Mouse (Mus musculus) midbrain, postnatal 0 days (tissue): ENCODE measurements at regions not wholly inside any gene's neighbourhood (a gene's known extent, or its start where the extent isn't known, plus 50 kb on each side); places are given as distances from the start of the nearest gene placed in this dataset.

Experiments used
- ATAC-seq: fragments of 200-750 bp; cut with Nextera tagmentation; 2 replicates; pipeline ENCODE4 v1.8.0; 2017; ENCODE audit warnings: moderate number of reproducible peaks, mild to moderate bottlenecking, moderate TSS enrichment, moderate library complexity; ENCODE audit not compliant: low FRiP score
- DNase-seq: peaks from one replicate; pipeline ENCODE4 v3.0.0-alpha.2; 2015; ENCODE audit warnings: low spot score
- H3K27ac ChIP-seq: fragments of 300-500 bp; sonication (generic); 2 replicates; pipeline ENCODE4 v1.5.1; 2014; ENCODE audit warnings: low read depth, mild to moderate bottlenecking, low read length, mixed read lengths
- H3K27me3 ChIP-seq: fragments of 300-500 bp; sonication (generic); 2 replicates; pipeline ENCODE4 v1.6.1; 2014; ENCODE audit warnings: low read length, control low read depth, mixed read lengths; ENCODE audit not compliant: insufficient read depth
- H3K36me3 ChIP-seq: fragments of 300-500 bp; sonication (generic); 2 replicates; pipeline ENCODE4 v1.6.1; 2014; ENCODE audit warnings: low read length, control low read depth, mixed read lengths; ENCODE audit not compliant: insufficient read depth
- H3K4me1 ChIP-seq: fragments of 300-500 bp; sonication (generic); 2 replicates; pipeline ENCODE4 v1.6.1; 2014; ENCODE audit warnings: mild to moderate bottlenecking, control low read depth, antibody characterized with exemption, low read length, mixed read lengths; ENCODE audit not compliant: insufficient read depth
- H3K4me2 ChIP-seq: fragments of 300-500 bp; sonication (generic); 2 replicates; pipeline ENCODE4 v1.6.1; 2014; ENCODE audit warnings: low read depth, mild to moderate bottlenecking, low read length, mixed read lengths; ENCODE audit not compliant: poor library complexity, severe bottlenecking
- H3K4me3 ChIP-seq: fragments of 300-500 bp; sonication (generic); 2 replicates; pipeline ENCODE4 v1.5.1; 2014; ENCODE audit warnings: low read depth, mild to moderate bottlenecking, low read length, moderate library complexity
- H3K9ac ChIP-seq: fragments of 300-500 bp; sonication (generic); replicated peaks from 2 replicates; pipeline ENCODE4 v1.6.1; 2014; ENCODE audit warnings: mild to moderate bottlenecking, low read length, moderate library complexity, mixed read lengths; ENCODE audit not compliant: poor library complexity, severe bottlenecking
- H3K9me3 ChIP-seq: fragments of 300-500 bp; sonication (generic); 2 replicates; pipeline ENCODE4 v1.6.1; 2016; ENCODE audit warnings: low read length, control low read depth
- CTCF ChIP-seq: IDR thresholded peaks from 2 replicates; pipeline ENCODE4 v1.5.1; 2016; ENCODE audit warnings: antibody characterized with exemption, mild to moderate bottlenecking
- WGBS: fragments of 180-500 bp; shearing (Covaris S2); extraction: QIAGEN DNeasy Blood & Tissue Kit; methylation state at CpG from one replicate; pipeline ENCODE4 v1.1.7; 2014; 5-methylcytosine and 5-hydroxymethylcytosine counted together

DNA sequence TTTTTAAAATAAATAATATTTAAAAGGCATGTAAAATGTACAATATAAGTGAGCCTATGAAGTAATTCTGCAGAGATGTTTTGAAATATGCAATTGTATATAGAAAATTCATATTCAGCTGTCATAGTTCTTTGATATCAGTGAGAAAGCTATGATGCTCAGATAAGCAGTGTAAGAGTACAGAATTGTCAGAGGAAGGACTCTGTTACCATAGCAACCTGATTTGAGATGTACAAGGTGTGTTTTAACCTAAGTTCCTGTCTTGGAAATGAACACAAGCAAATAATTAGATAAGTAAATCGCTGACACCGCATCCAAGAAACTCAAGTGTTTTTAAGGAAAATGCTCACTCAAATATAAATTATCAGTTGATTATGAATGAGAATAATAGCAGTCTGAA, 271.8 kb downstream of the Gabrg2 start:
- H3K27ac ChIP-seq = peak overlapping the region; percentile 47; the same call in 1 of the 2 replicates

DNA sequence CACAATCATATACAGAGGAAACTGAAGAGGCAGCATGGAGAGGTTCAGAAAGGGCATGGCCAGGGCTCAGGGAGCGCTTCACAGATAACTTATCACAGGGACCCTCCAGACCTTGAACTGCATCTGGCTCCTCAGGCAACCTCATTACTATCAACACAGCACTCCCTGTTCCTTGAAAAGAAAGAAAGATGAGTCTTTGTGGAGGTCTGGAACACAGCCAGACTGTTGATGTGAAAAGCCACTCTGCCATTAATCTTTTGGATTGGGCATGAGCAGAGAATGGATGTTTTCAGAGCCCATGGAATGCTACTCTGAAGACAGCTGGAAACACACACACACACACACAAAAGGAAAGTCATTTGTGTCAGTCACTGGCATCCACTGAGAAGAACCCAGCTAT, 284.0 kb downstream of the Gabrg2 start:
- Histone ChIP-seq H3K27ac (no peak overlapping the region), H3K4me1 (no peaks in the 10 kb centered on the region), H3K4me2 (no peak overlapping the region), H3K4me3 (no peak overlapping the region), H3K9ac (no peak overlapping the region), H3K36me3 (no peaks in the 10 kb centered on the region), H3K9me3 (no peaks in the 10 kb centered on the region), H3K27me3 (no peaks in the 10 kb centered on the region)
- 84% methylated on average over 1 of the region's 1 CpGs for WGBS
- DNase-seq = peak; percentile 36
- no peak for ATAC-seq
- TF ChIP-seq CTCF = no peak

More for the DNA sequence above, 271.8 kb downstream of the Gabrg2 start:
- no peak overlapping the region for H3K4me2 ChIP-seq
- H3K4me3 ChIP-seq = no peak overlapping the region
- H3K27me3 ChIP-seq = no peaks in the 10 kb centered on the region
- no peaks in the 10 kb centered on the region for H3K4me1 ChIP-seq
- 79% methylated on average over 2 of the region's 2 CpGs for WGBS
- H3K9me3 ChIP-seq = no peaks in the 10 kb centered on the region
- no peaks in the 10 kb centered on the region for H3K36me3 ChIP-seq
- no peak overlapping the region for H3K9ac ChIP-seq
- peak; percentile 46 for DNase-seq
- no peak for ATAC-seq
- TF ChIP-seq CTCF = no peak

GRCm38 (mm10) chr11:41690682-41691081, 310.0 kb downstream of the Gabrg2 start:
- no peaks in the 10 kb centered on the region for H3K9me3 ChIP-seq
- H3K27ac ChIP-seq = no peak overlapping the region
- no peak overlapping the region for H3K4me2 ChIP-seq
- ATAC-seq (no peak), DNase-seq (no peak)
- H3K4me1 ChIP-seq = no peaks in the 10 kb centered on the region
- H3K27me3 ChIP-seq = no peaks in the 10 kb centered on the region
- no peaks in the 10 kb centered on the region for H3K36me3 ChIP-seq
- H3K9ac ChIP-seq = no peak overlapping the region
- WGBS = 77% methylated on average over 3 of the region's 3 CpGs
- no peak for TF ChIP-seq CTCF
- no peak overlapping the region for H3K4me3 ChIP-seq

DNA sequence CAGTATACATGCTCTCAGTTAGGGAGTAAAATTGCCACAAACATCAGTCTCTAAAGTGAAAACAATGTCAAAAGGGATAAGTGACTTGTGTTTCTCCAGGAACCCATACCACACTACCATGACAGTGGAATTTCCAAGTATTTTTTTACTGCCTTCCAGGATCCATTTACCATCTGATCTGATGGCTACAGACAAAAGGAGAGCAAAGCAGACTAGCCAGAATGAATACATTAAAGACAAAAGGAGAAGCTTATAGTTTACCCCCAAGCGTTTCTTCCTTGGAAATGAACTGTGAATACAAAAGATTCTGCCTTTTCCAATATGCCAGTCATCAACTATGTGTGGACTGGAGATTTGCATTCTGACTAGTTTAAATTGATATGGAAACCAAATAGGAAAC, 317.7 kb downstream of the Gabrg2 start:
- WGBS = 16% methylated on average over 1 of the region's 1 CpGs
- Histone ChIP-seq H3K4me3 (no peak overlapping the region), H3K4me1 (no peaks in the 10 kb centered on the region), H3K36me3 (no peaks in the 10 kb centered on the region), H3K4me2 (no peak overlapping the region), H3K27me3 (no peaks in the 10 kb centered on the region), H3K9me3 (no peaks in the 10 kb centered on the region), H3K27ac (no peak overlapping the region), H3K9ac (no peak overlapping the region)
- ATAC-seq (no peak), DNase-seq (no peak)
- no peak for TF ChIP-seq CTCF

DNA sequence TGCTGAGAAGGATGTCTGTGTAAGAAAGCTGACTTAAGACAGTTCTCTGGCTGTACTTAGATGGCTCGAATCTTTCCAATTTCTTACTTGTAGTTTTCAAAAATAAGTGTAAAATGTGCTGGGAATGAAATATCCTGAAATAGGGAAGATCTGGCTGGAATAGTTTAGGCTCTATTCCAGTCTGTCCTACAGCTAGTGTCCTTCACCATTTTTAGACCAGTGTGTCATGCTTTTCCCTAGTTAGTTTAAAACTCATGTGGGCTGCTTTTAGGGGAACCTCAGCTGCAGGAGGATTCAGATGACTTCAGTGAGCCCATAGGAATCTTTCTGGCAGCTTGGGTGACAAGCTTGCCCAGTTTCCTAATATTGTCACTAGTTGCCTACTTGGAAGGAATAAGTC, 348.1 kb downstream of the Gabrg2 start:
- H3K27ac ChIP-seq = no peak overlapping the region
- H3K27me3 ChIP-seq = no peaks in the 10 kb centered on the region
- 84% methylated on average over 1 of the region's 1 CpGs for WGBS
- ATAC-seq (no peak), DNase-seq (no peak)
- no peaks in the 10 kb centered on the region for H3K9me3 ChIP-seq
- no peak overlapping the region for H3K4me2 ChIP-seq
- no peak for TF ChIP-seq CTCF
- no peaks in the 10 kb centered on the region for H3K4me1 ChIP-seq
- H3K36me3 ChIP-seq = no peaks in the 10 kb centered on the region
- no peak overlapping the region for H3K4me3 ChIP-seq
- H3K9ac ChIP-seq = no peak overlapping the region

DNA sequence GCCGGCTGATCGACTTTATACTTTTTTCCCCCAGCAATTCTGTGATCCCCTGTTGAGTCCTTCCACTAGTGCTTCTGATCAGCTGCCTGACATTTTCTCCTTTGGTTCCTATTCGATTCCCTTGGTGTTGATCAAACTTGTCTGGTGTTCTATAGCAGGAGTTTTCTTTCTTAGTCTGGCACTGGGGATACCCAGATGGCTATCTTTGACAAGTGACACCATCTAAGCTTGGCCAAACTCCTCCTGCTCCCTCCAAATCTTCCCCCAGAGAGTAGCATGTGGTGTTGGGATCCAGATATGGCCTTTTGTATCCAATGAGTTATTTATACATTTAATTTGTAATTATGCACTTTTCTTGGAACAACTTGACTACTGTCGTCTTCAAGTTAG, 355.2 kb downstream of the Gabrg2 start:
- H3K27me3 ChIP-seq = no peaks in the 10 kb centered on the region
- H3K36me3 ChIP-seq = no peaks in the 10 kb centered on the region
- no peak overlapping the region for H3K27ac ChIP-seq
- WGBS = 23% methylated on average over 4 of the region's 4 CpGs
- no peaks in the 10 kb centered on the region for H3K9me3 ChIP-seq
- 0 out of 2 replicates have a peak, but pooled peaks cover 2% of the 10 kb centered on the region for H3K4me1 ChIP-seq
- no peak overlapping the region for H3K9ac ChIP-seq
- DNase-seq = no peak
- H3K4me3 ChIP-seq = no peak overlapping the region
- ATAC-seq = no peak
- no peak overlapping the region for H3K4me2 ChIP-seq
- no peak for TF ChIP-seq CTCF
